8 mouse cellular contexts compared by ENCODE assay signal in the genomic region with DNA sequence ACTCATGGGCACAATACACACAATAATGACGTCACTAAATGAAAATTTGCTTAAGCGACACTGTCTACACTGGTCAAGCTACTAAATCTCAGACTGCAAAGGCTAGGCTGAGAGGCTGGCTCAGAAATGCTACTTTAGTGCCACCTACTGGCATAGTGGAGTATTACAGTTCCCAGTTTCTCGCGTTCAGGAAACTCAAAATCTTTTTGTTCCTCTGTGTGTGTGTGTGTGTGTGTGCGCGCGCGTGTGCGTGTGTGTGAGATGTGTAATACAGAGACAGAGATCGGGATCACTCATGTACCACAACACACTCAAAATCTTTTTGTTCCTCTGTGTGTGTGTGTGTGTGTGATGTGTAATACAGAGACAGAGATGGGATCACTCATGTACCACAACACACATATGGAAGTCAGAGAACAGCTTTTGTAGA. TPM values are rescaled to one million over a fixed set of nuclear protein-coding genes. Genes with fewer than 3 reads are reported as not detected.
DNase-seq lines count a peak whose midpoint lies in the region; ATAC-seq and TF ChIP-seq lines count a peak whose summit lies in the region.

No protein-coding gene starts in this region.

- H3K27me3 ChIP-seq in cerebellum, adult 2 months (ENCODE audit: control insufficient read depth, insufficient read depth, low read length), result no peaks in the 10 kb centered on the region
- H3K27me3 ChIP-seq in forebrain, postnatal 0 days (ENCODE audit: insufficient read depth, low read length), result no peaks in the 10 kb centered on the region
- H3K27me3 ChIP-seq in intestine, postnatal 0 days (replicated peaks; ENCODE audit: control insufficient read depth, insufficient read depth, low read length), result no peaks in the 10 kb centered on the region
- H3K27me3 ChIP-seq in limb, embryonic 15.5 days, result no peaks in the 10 kb centered on the region
- H3K27me3 ChIP-seq in stomach, postnatal 0 days (ENCODE audit: control insufficient read depth, insufficient read depth, low read length), result no peaks in the 10 kb centered on the region

- no peaks in the 10 kb centered on the region for H3K4me1 ChIP-seq in cerebellum, adult 2 months (ENCODE audit: control insufficient read depth, insufficient read depth, low read length)
- no peaks in the 10 kb centered on the region for H3K4me1 ChIP-seq in forebrain, postnatal 0 days (ENCODE audit: insufficient read depth)
- no peaks in the 10 kb centered on the region for H3K4me1 ChIP-seq in intestine, postnatal 0 days (replicated peaks; ENCODE audit: control insufficient read depth, insufficient read depth, low read length)
- no peaks in the 10 kb centered on the region for H3K4me1 ChIP-seq in limb, embryonic 15.5 days
- no peaks in the 10 kb centered on the region for H3K4me1 ChIP-seq in stomach, postnatal 0 days (replicated peaks; ENCODE audit: control insufficient read depth, insufficient read depth)

- peak; percentile 71 for TF ChIP-seq CTCF in cerebellum, adult 2 months (IDR thresholded peaks at IDR 0.05; ENCODE audit: borderline replicate concordance, insufficient read depth, low read depth, low read length)
- peak; percentile 96 for TF ChIP-seq CTCF in forebrain, postnatal 0 days (IDR thresholded peaks at IDR 0.05; ENCODE audit: low read depth)
- TF ChIP-seq CTCF in intestine, postnatal 0 days (IDR thresholded peaks at IDR 0.05; ENCODE audit: low read depth), result peak; percentile 96
- peak; percentile 95 for TF ChIP-seq CTCF in stomach, postnatal 0 days (IDR thresholded peaks at IDR 0.05; ENCODE audit: low read depth)

- H3K9me3 ChIP-seq in forebrain, postnatal 0 days (ENCODE audit: low read length), result no peaks in the 10 kb centered on the region
- no peaks in the 10 kb centered on the region for H3K9me3 ChIP-seq in intestine, postnatal 0 days (ENCODE audit: control insufficient read depth)
- no peaks in the 10 kb centered on the region for H3K9me3 ChIP-seq in limb, embryonic 15.5 days
- H3K9me3 ChIP-seq in stomach, postnatal 0 days (ENCODE audit: control insufficient read depth, low read length), result no peaks in the 10 kb centered on the region

- no peak overlapping the region for H3K9ac ChIP-seq in forebrain, postnatal 0 days
- H3K9ac ChIP-seq in intestine, postnatal 0 days (ENCODE audit: low read depth, low read length), result no peak overlapping the region
- H3K9ac ChIP-seq in limb, embryonic 15.5 days, result no peak overlapping the region
- no peak overlapping the region for H3K9ac ChIP-seq in stomach, postnatal 0 days (ENCODE audit: low read length)

- TF ChIP-seq EP300 in stomach, postnatal 0 days (optimal IDR thresholded peaks at IDR 0.05), result no peak

- ATAC-seq in forebrain, postnatal 0 days, result peak; percentile 85
- peak; percentile 66 for ATAC-seq in intestine, postnatal 0 days
- peak; percentile 79; the same call in 1 of the 2 replicates for ATAC-seq in limb, embryonic 15.5 days (ENCODE audit: insufficient number of reproducible peaks, low FRiP score, low TSS enrichment, low read depth)
- ATAC-seq in monocyte, adult 5-6 weeks (replicated peaks; ENCODE audit: insufficient number of reproducible peaks, low FRiP score, low TSS enrichment, poor library complexity, severe bottlenecking), result peak; percentile 88
- peak; percentile 85 for ATAC-seq in stomach, postnatal 0 days (ENCODE audit: low FRiP score, low TSS enrichment)

- TF ChIP-seq POLR2A in cerebellum, adult 2 months (IDR thresholded peaks at IDR 0.05; ENCODE audit: borderline replicate concordance, insufficient read depth, low read length), result no peak

- H3K4me3 ChIP-seq in cerebellum, adult 2 months (replicated peaks; ENCODE audit: insufficient read depth, low read depth, low read length), result no peak overlapping the region
- H3K4me3 ChIP-seq in forebrain, postnatal 0 days (ENCODE audit: low read depth, low read length), result no peak overlapping the region
- no peak overlapping the region for H3K4me3 ChIP-seq in intestine, postnatal 0 days (ENCODE audit: low read depth, low read length)
- H3K4me3 ChIP-seq in limb, embryonic 15.5 days, result no peak overlapping the region
- H3K4me3 ChIP-seq in stomach, postnatal 0 days (ENCODE audit: low read depth, low read length), result no peak overlapping the region

- 3% methylated on average over 10 of the region's 10 CpGs for WGBS in cerebellum, adult 2 months
- 6% methylated on average over 10 of the region's 10 CpGs for WGBS in forebrain, postnatal 0 days
- WGBS in intestine, postnatal 0 days, result 7% methylated on average over 10 of the region's 10 CpGs
- 10% methylated on average over 10 of the region's 10 CpGs for WGBS in limb, embryonic 15.5 days
- 12% methylated on average over 10 of the region's 10 CpGs for WGBS in stomach, postnatal 0 days

- DNase-seq in right cerebral cortex, adult 18-20 months, result peak; percentile 51
- no peak for DNase-seq in right cerebral cortex, postnatal 25 days
- peak; percentile 48 to 49 for DNase-seq in cerebellum, adult 2 months
- DNase-seq in forebrain, postnatal 0 days, result peak; percentile 89
- peak; percentile 71 for DNase-seq in stomach, postnatal 0 days (ENCODE audit: low spot score)

- H3K27ac ChIP-seq in cerebellum, adult 2 months (ENCODE audit: insufficient read depth, low read length), result no peak overlapping the region
- H3K27ac ChIP-seq in forebrain, postnatal 0 days (ENCODE audit: low read depth, low read length), result no peak overlapping the region
- H3K27ac ChIP-seq in intestine, postnatal 0 days (ENCODE audit: low read depth, low read length), result no peak overlapping the region
- H3K27ac ChIP-seq in limb, embryonic 15.5 days, result no peak overlapping the region
- no peak overlapping the region for H3K27ac ChIP-seq in stomach, postnatal 0 days (replicated peaks)

- H3K4me2 ChIP-seq in forebrain, postnatal 0 days (ENCODE audit: low read depth), result no peak overlapping the region
- no peak overlapping the region for H3K4me2 ChIP-seq in intestine, postnatal 0 days (replicated peaks; ENCODE audit: low read depth)
- no peak overlapping the region for H3K4me2 ChIP-seq in limb, embryonic 15.5 days
- no peak overlapping the region for H3K4me2 ChIP-seq in stomach, postnatal 0 days (replicated peaks; ENCODE audit: low read depth)

- no peaks in the 10 kb centered on the region for H3K36me3 ChIP-seq in forebrain, postnatal 0 days (ENCODE audit: insufficient read depth)
- H3K36me3 ChIP-seq in intestine, postnatal 0 days (ENCODE audit: control insufficient read depth, insufficient read depth), result peaks cover 11% of the 10 kb centered on the region
- peaks cover 25% of the 10 kb centered on the region for H3K36me3 ChIP-seq in limb, embryonic 15.5 days
- H3K36me3 ChIP-seq in stomach, postnatal 0 days (ENCODE audit: control insufficient read depth, insufficient read depth, low read length), result no peaks in the 10 kb centered on the region

RNA-seq across cellular contexts. Expression of gene Ythdf2, which starts 33.5 kb away (rescaled TPM):
- polyA plus RNA-seq in cerebellum, adult 2 months (2012; rRNA removed), result 20.7 and 20.8 TPM in 2 replicates
- total RNA-seq in forebrain, postnatal 0 days (2014; rRNA removed), result 77.3 and 83.9 TPM in 2 replicates
- polyA plus RNA-seq in forebrain, postnatal 0 days (2015; fragmentation: Nextera tagmentation; extraction: Ambion mirVana), result 122 and 126 TPM in 2 replicates
- 38.3 and 44.9 TPM in 2 replicates for polyA plus RNA-seq in intestine, postnatal 0 days (2015; fragmentation: Nextera tagmentation; extraction: Ambion mirVana)
- 95.6 and 96.7 TPM in 2 replicates for polyA plus RNA-seq in limb, embryonic 15.5 days (2015; fragmentation: Nextera tagmentation; extraction: Ambion mirVana)
- total RNA-seq in monocyte, adult 5-6 weeks (2017), result 47.1 to 94.4 TPM (median 48.4 TPM) in 3 replicates
- 52.6 and 53.8 TPM in 2 replicates for polyA plus RNA-seq in stomach, postnatal 0 days (2015; fragmentation: Nextera tagmentation; extraction: Ambion mirVana)

RNA-seq across cellular contexts. Expression of gene Oprd1, which starts 34.4 kb away (rescaled TPM):
- 2.4 and 3.0 TPM in 2 replicates for polyA plus RNA-seq in cerebellum, adult 2 months (2012; rRNA removed)
- total RNA-seq in forebrain, postnatal 0 days (2014; rRNA removed), result 1.5 and 1.6 TPM in 2 replicates
- polyA plus RNA-seq in forebrain, postnatal 0 days (2015; fragmentation: Nextera tagmentation; extraction: Ambion mirVana), result 0.23 and 0.53 TPM in 2 replicates
- 0.24 and 0.29 TPM in 2 replicates for polyA plus RNA-seq in intestine, postnatal 0 days (2015; fragmentation: Nextera tagmentation; extraction: Ambion mirVana)
- 0.17 and 0.18 TPM in 2 replicates for polyA plus RNA-seq in limb, embryonic 15.5 days (2015; fragmentation: Nextera tagmentation; extraction: Ambion mirVana)
- total RNA-seq in monocyte, adult 5-6 weeks (2017), result not detected in 3 replicates
- 0.04 and 0.11 TPM in 2 replicates for polyA plus RNA-seq in stomach, postnatal 0 days (2015; fragmentation: Nextera tagmentation; extraction: Ambion mirVana)
